In genomic region chr14:25707691-25708181, GRCm38 (mm10) we compare ENCODE assay signal across 8 mouse cellular contexts. TPM values are rescaled to one million over a fixed set of nuclear protein-coding genes. Genes with fewer than 3 reads are reported as not detected.
DNase-seq lines count a peak whose midpoint lies in the region; ATAC-seq and TF ChIP-seq lines count a peak whose summit lies in the region.

No protein-coding gene starts in this region.

- peak overlapping the region; percentile 7; the same call in 1 of the 2 replicates for H3K27ac ChIP-seq in liver, adult 2 months (replicated peaks; ENCODE audit: insufficient read depth, low read depth, low read length)
- H3K27ac ChIP-seq in liver, embryonic 11.5 days (ENCODE audit: low read depth, low read length): no peak overlapping the region
- peak overlapping the region; percentile 88 for H3K27ac ChIP-seq in gastrocnemius, adult 2 months
- H3K27ac ChIP-seq in limb, embryonic 14.5 days (replicated peaks; ENCODE audit: low read depth, low read length): no peak overlapping the region; the same call in 1 of the 2 replicates

- no peaks in the 10 kb centered on the region for H3K79me2 ChIP-seq in liver, adult 2 months (ENCODE audit: control insufficient read depth, insufficient read depth, low read length)

- H3K27me3 ChIP-seq in liver, adult 2 months (ENCODE audit: control insufficient read depth, insufficient read depth, low read length): no peaks in the 10 kb centered on the region
- no peaks in the 10 kb centered on the region for H3K27me3 ChIP-seq in liver, embryonic 11.5 days (replicated peaks; ENCODE audit: control insufficient read depth, insufficient read depth, low read length)
- no peaks in the 10 kb centered on the region for H3K27me3 ChIP-seq in limb, embryonic 14.5 days (ENCODE audit: control insufficient read depth, insufficient read depth, low read length)

- H3K4me2 ChIP-seq in liver, embryonic 11.5 days: no peak overlapping the region
- no peak overlapping the region for H3K4me2 ChIP-seq in limb, embryonic 14.5 days (replicated peaks; ENCODE audit: low read depth, low read length, severe bottlenecking)

- H3K9ac ChIP-seq in liver, adult 2 months (ENCODE audit: low read depth, low read length): no peak overlapping the region
- H3K9ac ChIP-seq in liver, embryonic 11.5 days (ENCODE audit: low read depth, low read length): no peak overlapping the region
- H3K9ac ChIP-seq in limb, embryonic 14.5 days (ENCODE audit: low read depth, low read length, severe bottlenecking): no peak overlapping the region

- no peak overlapping the region for H3K4me3 ChIP-seq in liver, adult 2 months (ENCODE audit: insufficient read depth, low read depth, low read length)
- no peak overlapping the region for H3K4me3 ChIP-seq in liver, embryonic 11.5 days (ENCODE audit: low read depth, low read length)
- H3K4me3 ChIP-seq in gastrocnemius, adult 2 months: no peak overlapping the region
- no peak overlapping the region for H3K4me3 ChIP-seq in limb, embryonic 14.5 days (replicated peaks; ENCODE audit: low read length)

- peak; percentile 58; the same call in 1 of the 2 replicates for TF ChIP-seq CTCF in liver, adult 2 months (IDR thresholded peaks at IDR 0.05; ENCODE audit: low read depth, low read length)
- TF ChIP-seq CTCF in gastrocnemius, adult 2 months (IDR thresholded peaks at IDR 0.05): peak; percentile 78

- H3K4me1 ChIP-seq in liver, adult 2 months (ENCODE audit: control insufficient read depth, insufficient read depth, low read length): peaks cover 18% of the 10 kb centered on the region
- H3K4me1 ChIP-seq in liver, embryonic 11.5 days (replicated peaks; ENCODE audit: control insufficient read depth, insufficient read depth, low read length): peaks cover 43% of the 10 kb centered on the region
- peaks cover 28% of the 10 kb centered on the region for H3K4me1 ChIP-seq in limb, embryonic 14.5 days (ENCODE audit: control insufficient read depth, insufficient read depth, low read length)

- H3K9me3 ChIP-seq in liver, embryonic 11.5 days (ENCODE audit: control insufficient read depth, low read length): no peaks in the 10 kb centered on the region
- no peaks in the 10 kb centered on the region for H3K9me3 ChIP-seq in limb, embryonic 14.5 days (ENCODE audit: control insufficient read depth, low read length)

- intact Hi-C loops in gastrocnemius, adult 2 months (cut with DNase I): loop anchor here (5.0 kb wide), 1 partner anchor 95 kb away; no protein-coding TSS in a partner anchor

- 45% methylated on average over 5 of the region's 5 CpGs for WGBS in liver, adult 2 months
- WGBS in liver, embryonic 11.5 days: 45% methylated on average over 5 of the region's 5 CpGs
- WGBS in limb, embryonic 14.5 days: 58% methylated on average over 5 of the region's 5 CpGs

- TF ChIP-seq POLR2A in liver, adult 2 months (IDR thresholded peaks at IDR 0.05; ENCODE audit: extremely low read depth, insufficient read depth, low read length): no peak
- TF ChIP-seq POLR2A in limb, embryonic 14.5 days (IDR thresholded peaks at IDR 0.05; ENCODE audit: borderline replicate concordance, extremely low read depth, insufficient read depth, insufficient read length): no peak

- DNase-seq in liver, adult 2 months (ENCODE audit: extremely low read depth, low read depth, low spot score): peak; percentile 59
- DNase-seq in liver, embryonic 11.5 days (ENCODE audit: low spot score): no peak
- DNase-seq in adrenal gland, adult 8-10 months: peak; percentile 52
- DNase-seq in gastrocnemius, adult 2 months: peak; percentile 70
- peak; percentile 51 for DNase-seq in induced T-regulatory cell, adult 2 months (ENCODE audit: low read depth)
- peak; percentile 86 for DNase-seq in limb, embryonic 14.5 days (ENCODE audit: low spot score)
- peak; percentile 60 for DNase-seq in right cerebral cortex, postnatal 25 days
- DNase-seq in urinary bladder, adult 18-20 months (ENCODE audit: low spot score in 2 of 2): no peak

- no peak for ATAC-seq in liver, embryonic 11.5 days (replicated peaks; ENCODE audit: low FRiP score)
- 0 out of 2 replicates have a peak, but pooled peaks have one; percentile 24 for ATAC-seq in limb, embryonic 14.5 days (ENCODE audit: low FRiP score, low read depth)

- H3K36me3 ChIP-seq in liver, adult 2 months (ENCODE audit: control insufficient read depth, insufficient read depth, low read length): no peaks in the 10 kb centered on the region
- no peaks in the 10 kb centered on the region for H3K36me3 ChIP-seq in liver, embryonic 11.5 days (ENCODE audit: control insufficient read depth, insufficient read depth, low read length)
- H3K36me3 ChIP-seq in limb, embryonic 14.5 days (ENCODE audit: control insufficient read depth, insufficient read depth, low read length): peaks cover 6% of the 10 kb centered on the region

RNA-seq across cellular contexts. Expression of gene Ppif, which starts 13.8 kb away (rescaled TPM):
- total RNA-seq in liver, adult 2 months (2014; rRNA removed): 19.4 and 31.1 TPM in 2 replicates
- 76.3 and 80.6 TPM in 2 replicates for polyA plus RNA-seq in liver, adult 2 months (2012; rRNA removed)
- polyA plus RNA-seq in liver, embryonic 11.5 days (2014; fragmentation: Nextera tagmentation; extraction: Ambion mirVana): 96.3 and 97.0 TPM in 2 replicates
- total RNA-seq in adrenal gland, adult 8-10 months (2022): 10 to 100 TPM; 17.3 to 23.5 (median 19.4) TPM
- 10 to 100 TPM; 26.0 to 43.4 TPM for total RNA-seq in gastrocnemius, adult 2 months (2021)
- polyA plus RNA-seq in limb, embryonic 14.5 days (2012; rRNA removed): 67.1 and 79.9 TPM in 2 replicates
- 27.3 and 28.9 TPM in 2 replicates for polyA plus RNA-seq in limb, embryonic 14.5 days (2014; fragmentation: Nextera tagmentation; extraction: Ambion mirVana)

Comparison
In these comparisons a context has a peak if more than half of its experiments do, and no peak if none do; other contexts are left out.
1. DNase-seq: peak in liver, adult 2 months (single experiment), adrenal gland, adult 8-10 months (single experiment), gastrocnemius, adult 2 months (single experiment), induced T-regulatory cell, adult 2 months (single experiment), limb, embryonic 14.5 days (single experiment) and right cerebral cortex, postnatal 25 days (single experiment); none in liver, embryonic 11.5 days (single experiment) and urinary bladder, adult 18-20 months (0 of 2).
2. H3K27ac ChIP-seq: peak in liver, adult 2 months (single experiment) and gastrocnemius, adult 2 months (single experiment); none in liver, embryonic 11.5 days (single experiment) and limb, embryonic 14.5 days (single experiment).